Mouse (Mus musculus): ENCODE data around the gene Fkbp11. TPM values are rescaled to one million over a fixed set of nuclear protein-coding genes. Genes with fewer than 3 reads are reported as not detected.
A peak's percentile ranks its signal among the peaks of the same experiment; 100 is the strongest.

Gene Fkbp11
- polyA plus RNA-seq, 1 experiment from 2014 or later = 25.4 TPM

DNA sequence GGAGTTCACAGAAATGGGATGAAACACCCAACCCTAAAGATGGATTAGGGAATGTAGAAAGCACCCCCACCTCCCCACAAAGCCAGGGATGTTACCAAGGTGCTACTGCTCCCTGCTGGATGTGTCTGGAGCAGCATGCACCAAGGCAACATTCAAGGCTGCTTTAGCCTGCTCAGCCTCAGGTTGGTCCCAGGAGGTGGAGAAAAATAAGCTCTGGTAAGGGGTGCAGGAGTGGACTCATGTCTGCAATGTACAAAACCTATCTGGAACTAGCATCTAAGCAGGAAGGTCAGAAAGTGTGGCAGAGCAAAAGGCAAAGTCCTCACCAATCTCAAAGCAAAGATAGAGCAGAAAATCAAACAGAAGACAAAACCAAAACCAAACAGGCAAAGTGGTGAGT lies 9.9 kb upstream of the Fkbp11 start:
- Histone ChIP-seq H3K4me2 (no peak overlapping the region), H3K9me3 (no peaks in the 10 kb centered on the region)
- no peak for ATAC-seq (ENCODE audit: insufficient number of reproducible peaks, insufficient read depth, low FRiP score, low TSS enrichment, low read depth)

DNA sequence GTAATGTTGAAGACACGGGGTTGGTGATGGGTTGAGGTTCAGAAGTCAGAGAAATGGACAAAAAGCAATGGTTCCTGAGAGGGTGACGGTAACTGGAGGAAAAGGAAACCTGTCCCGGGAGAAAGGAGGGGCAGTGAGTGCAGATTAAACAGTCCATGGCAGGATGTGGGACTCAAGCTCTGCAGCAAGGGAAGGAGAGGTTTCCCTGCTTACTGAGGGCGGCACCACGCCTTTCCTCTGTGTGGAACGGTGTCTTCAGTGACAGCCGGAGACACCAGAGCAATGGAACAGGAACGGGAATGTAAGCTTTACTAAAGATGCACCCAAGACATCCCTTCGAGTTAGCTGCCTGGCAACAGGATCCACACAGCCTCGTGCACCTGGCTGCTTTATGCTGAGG lies 8.5 kb upstream of the Fkbp11 start:
- Histone ChIP-seq H3K9ac (replicated peaks) (no peak overlapping the region), H3K4me2 (no peak overlapping the region), H3K36me3 (peaks cover 64% of the 10 kb centered on the region), H3K4me3 (replicated peaks) (no peak overlapping the region), H3K4me1 (replicated peaks) (no peaks in the 10 kb centered on the region), H3K9me3 (no peaks in the 10 kb centered on the region), H3K27me3 (no peaks in the 10 kb centered on the region), H3K27ac (no peak overlapping the region)
- WGBS = 90% methylated on average over 10 of the region's 10 CpGs
- no peak for ATAC-seq (ENCODE audit: insufficient number of reproducible peaks, insufficient read depth, low FRiP score, low TSS enrichment, low read depth)

More for the DNA sequence above, 9.9 kb upstream of the Fkbp11 start:
- H3K9ac ChIP-seq (replicated peaks) = no peak overlapping the region
- H3K27ac ChIP-seq = no peak overlapping the region
- peaks cover 78% of the 10 kb centered on the region for H3K36me3 ChIP-seq
- H3K4me1 ChIP-seq (replicated peaks) = no peaks in the 10 kb centered on the region
- H3K4me3 ChIP-seq (replicated peaks) = no peak overlapping the region
- no peaks in the 10 kb centered on the region for H3K27me3 ChIP-seq

- Histone ChIP-seq H3K4me2 (no peak overlapping the region), H3K9me3 (no peaks in the 10 kb centered on the region), H3K4me1 (replicated peaks) (peaks cover 2% of the 10 kb centered on the region; the same call in 1 of the 2 replicates), H3K9ac (replicated peaks) (no peak overlapping the region), H3K27me3 (no peaks in the 10 kb centered on the region), H3K27ac (0 out of 2 replicates have a peak overlapping the region, but pooled peaks have one; percentile 50), H3K36me3 (peaks cover 40% of the 10 kb centered on the region), H3K4me3 (replicated peaks) (no peak overlapping the region)
- ATAC-seq (ENCODE audit: insufficient number of reproducible peaks, insufficient read depth, low FRiP score, low TSS enrichment, low read depth) = no peak
- 89% methylated on average over 5 of the region's 5 CpGs for WGBS
Observed at GRCm38 (mm10) chr15:98733976-98734566, 6.1 kb upstream of the Fkbp11 start.

- Histone ChIP-seq H3K4me1 (replicated peaks) (peaks cover 8% of the 10 kb centered on the region), H3K36me3 (peaks cover 33% of the 10 kb centered on the region), H3K27ac (no peak overlapping the region), H3K9me3 (no peaks in the 10 kb centered on the region), H3K27me3 (no peaks in the 10 kb centered on the region), H3K4me3 (replicated peaks) (no peak overlapping the region), H3K9ac (replicated peaks) (no peak overlapping the region), H3K4me2 (no peak overlapping the region)
- ATAC-seq (ENCODE audit: insufficient number of reproducible peaks, insufficient read depth, low FRiP score, low TSS enrichment, low read depth) = no peak
- WGBS = 84% methylated on average over 6 of the region's 6 CpGs
Observed at GRCm38 (mm10) chr15:98733370-98733769, 5.4 kb upstream of the Fkbp11 start.

GRCm38 (mm10) chr15:98732006-98732531 lies 4.1 kb upstream of the Fkbp11 start:
- H3K4me2 ChIP-seq = no peak overlapping the region
- 66% methylated on average over 8 of the region's 8 CpGs for WGBS

DNA sequence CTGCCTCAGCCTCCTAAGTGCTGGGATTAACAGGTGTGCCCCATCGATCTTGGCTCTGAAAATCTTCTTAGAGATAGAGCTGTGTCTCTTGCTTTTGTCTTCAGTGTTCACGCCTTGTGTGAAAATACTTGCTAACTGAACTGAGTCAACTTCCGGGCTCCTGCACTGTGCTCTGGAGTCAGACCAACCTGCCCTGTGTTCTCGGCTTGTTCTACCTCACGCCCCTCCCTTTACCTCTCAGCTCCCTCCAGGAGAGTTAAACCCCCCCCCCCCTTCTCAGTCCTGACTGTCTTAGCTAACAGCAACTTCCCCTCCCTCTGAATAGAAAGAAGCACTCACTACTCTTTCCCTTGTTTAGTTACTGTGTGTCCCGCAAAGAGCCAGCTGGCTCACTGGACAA lies 2.8 kb upstream of the Fkbp11 start:
- Histone ChIP-seq H3K27ac (no peak overlapping the region), H3K36me3 (peaks cover 7% of the 10 kb centered on the region), H3K9me3 (no peaks in the 10 kb centered on the region), H3K4me1 (replicated peaks) (peaks cover 21% of the 10 kb centered on the region), H3K27me3 (peaks cover 7% of the 10 kb centered on the region), H3K4me2 (no peak overlapping the region), H3K9ac (replicated peaks) (no peak overlapping the region), H3K4me3 (replicated peaks) (no peak overlapping the region)
- WGBS = 83% methylated on average over 6 of the region's 6 CpGs
- no peak for ATAC-seq (ENCODE audit: insufficient number of reproducible peaks, insufficient read depth, low FRiP score, low TSS enrichment, low read depth)

More at GRCm38 (mm10) chr15:98732006-98732531, 4.1 kb upstream of the Fkbp11 start:
- Histone ChIP-seq H3K27ac (no peak overlapping the region), H3K9me3 (no peaks in the 10 kb centered on the region), H3K4me3 (replicated peaks) (no peak overlapping the region), H3K36me3 (peaks cover 20% of the 10 kb centered on the region), H3K27me3 (no peaks in the 10 kb centered on the region), H3K9ac (replicated peaks) (no peak overlapping the region), H3K4me1 (replicated peaks) (peaks cover 14% of the 10 kb centered on the region)
- no peak for ATAC-seq (ENCODE audit: insufficient number of reproducible peaks, insufficient read depth, low FRiP score, low TSS enrichment, low read depth)

DNA sequence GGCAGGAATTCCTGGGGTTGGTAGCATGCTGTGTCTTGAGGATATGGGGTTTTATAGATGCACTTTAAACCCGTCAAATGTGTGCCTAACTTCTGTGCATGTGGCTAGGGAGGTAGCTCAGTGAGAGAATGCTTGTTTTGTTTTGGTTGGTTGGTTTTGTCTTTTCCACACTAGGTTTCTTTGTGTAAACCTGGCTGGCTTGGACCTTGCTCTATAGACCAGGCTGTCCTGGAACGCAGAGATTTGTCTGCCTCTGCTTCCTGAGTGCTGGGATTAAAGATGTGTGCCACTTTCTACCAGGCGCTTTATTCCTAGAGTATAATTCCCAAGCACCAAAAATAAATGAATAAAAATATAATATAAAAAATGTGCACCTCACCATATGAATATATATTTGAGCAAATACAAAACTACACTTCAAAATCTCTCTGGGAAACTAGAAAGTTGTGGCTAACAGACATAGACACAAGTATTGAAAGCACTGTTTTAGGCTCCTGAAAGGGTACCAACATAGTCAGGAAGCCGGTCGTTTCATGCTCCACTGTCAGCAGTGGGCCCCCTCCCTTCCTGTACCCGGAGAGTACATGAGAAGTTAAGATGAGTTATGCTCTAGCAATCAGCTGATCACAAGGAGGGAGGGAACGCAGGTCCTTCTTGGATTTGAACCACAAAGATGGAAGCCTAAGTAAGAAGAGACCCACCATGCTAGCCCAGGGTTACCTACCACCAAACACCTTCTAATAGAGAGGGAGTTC lies 2.0 kb upstream of the Fkbp11 start:
- Histone ChIP-seq H3K4me3 (replicated peaks) (no peak overlapping the region), H3K4me2 (no peak overlapping the region), H3K36me3 (peaks cover under 1% of the 10 kb centered on the region), H3K27me3 (peaks cover 7% of the 10 kb centered on the region), H3K27ac (no peak overlapping the region), H3K9me3 (no peaks in the 10 kb centered on the region), H3K4me1 (replicated peaks) (peaks cover 21% of the 10 kb centered on the region), H3K9ac (replicated peaks) (no peak overlapping the region)
- no peak for ATAC-seq (ENCODE audit: insufficient number of reproducible peaks, insufficient read depth, low FRiP score, low TSS enrichment, low read depth)
- 67% methylated on average over 7 of the region's 7 CpGs for WGBS

GRCm38 (mm10) chr15:98728366-98728765 lies 368 bp upstream of the Fkbp11 start:
- Histone ChIP-seq H3K9ac (replicated peaks) (peak overlapping the region; percentile 65; the same call in 1 of the 2 replicates), H3K4me3 (replicated peaks) (peak overlapping the region; percentile 57), H3K27me3 (peaks cover 7% of the 10 kb centered on the region), H3K27ac (no peak overlapping the region), H3K4me2 (peak overlapping the region; percentile 96), H3K36me3 (no peaks in the 10 kb centered on the region), H3K9me3 (no peaks in the 10 kb centered on the region), H3K4me1 (replicated peaks) (peaks cover 35% of the 10 kb centered on the region)
- ATAC-seq (ENCODE audit: insufficient number of reproducible peaks, insufficient read depth, low FRiP score, low TSS enrichment, low read depth) = no peak
- 40% methylated on average over 9 of the region's 9 CpGs for WGBS

- no peak for ATAC-seq (ENCODE audit: insufficient number of reproducible peaks, insufficient read depth, low FRiP score, low TSS enrichment, low read depth)
- Histone ChIP-seq H3K9me3 (no peaks in the 10 kb centered on the region), H3K4me3 (replicated peaks) (peak overlapping the region; percentile 57), H3K36me3 (no peaks in the 10 kb centered on the region), H3K27ac (no peak overlapping the region), H3K27me3 (peaks cover 7% of the 10 kb centered on the region), H3K9ac (replicated peaks) (0 out of 2 replicates have a peak overlapping the region, but pooled peaks have one; percentile 9), H3K4me1 (replicated peaks) (peaks cover 46% of the 10 kb centered on the region), H3K4me2 (peak overlapping the region; percentile 96)
- 32% methylated on average over 7 of the region's 7 CpGs for WGBS
Observed at GRCm38 (mm10) chr15:98726746-98727145, 1.3 kb downstream of the Fkbp11 start.

- Histone ChIP-seq H3K4me2 (peak overlapping the region; percentile 96), H3K4me1 (replicated peaks) (peaks cover 46% of the 10 kb centered on the region), H3K4me3 (replicated peaks) (no peak overlapping the region), H3K36me3 (no peaks in the 10 kb centered on the region), H3K27me3 (peaks cover 7% of the 10 kb centered on the region), H3K9ac (replicated peaks) (no peak overlapping the region), H3K27ac (no peak overlapping the region), H3K9me3 (no peaks in the 10 kb centered on the region)
- WGBS = 72% methylated on average over 4 of the region's 4 CpGs
- ATAC-seq (ENCODE audit: insufficient number of reproducible peaks, insufficient read depth, low FRiP score, low TSS enrichment, low read depth) = no peak
Observed at GRCm38 (mm10) chr15:98726079-98726478, 1.9 kb downstream of the Fkbp11 start.

- H3K4me2 ChIP-seq = peak overlapping the region; percentile 41
Observed at GRCm38 (mm10) chr15:98724441-98724840, 3.6 kb downstream of the Fkbp11 start.

More at GRCm38 (mm10) chr15:98724441-98724840, 3.6 kb downstream of the Fkbp11 start:
- no peaks in the 10 kb centered on the region for H3K36me3 ChIP-seq
- H3K4me1 ChIP-seq (replicated peaks) = peaks cover 46% of the 10 kb centered on the region
- no peaks in the 10 kb centered on the region for H3K9me3 ChIP-seq
- no peak overlapping the region for H3K27ac ChIP-seq
- WGBS = 31% methylated on average over 19 of the region's 19 CpGs
- 0 out of 2 replicates have a peak overlapping the region, but pooled peaks have one; percentile 4 for H3K4me3 ChIP-seq (replicated peaks)
- no peak for ATAC-seq (ENCODE audit: insufficient number of reproducible peaks, insufficient read depth, low FRiP score, low TSS enrichment, low read depth)
- peaks cover 7% of the 10 kb centered on the region for H3K27me3 ChIP-seq
- 0 out of 2 replicates have a peak overlapping the region, but pooled peaks have one; percentile 27 for H3K9ac ChIP-seq (replicated peaks)
